Mouse (Mus musculus) ES-CJ7 (cell line): ENCODE data around the gene C5ar2.
"Not testable (repeated sequence)": the region's sequence is repeated elsewhere in the genome, so short reads cannot be mapped to it uniquely, and the experiment has no call there.

ENCODE experiments used
- DNase-seq: peaks from one replicate; pipeline ENCODE4 v3.0.0; 2011; ENCODE audit warnings: low read depth, low spot score

C5ar2 gene

DNA sequence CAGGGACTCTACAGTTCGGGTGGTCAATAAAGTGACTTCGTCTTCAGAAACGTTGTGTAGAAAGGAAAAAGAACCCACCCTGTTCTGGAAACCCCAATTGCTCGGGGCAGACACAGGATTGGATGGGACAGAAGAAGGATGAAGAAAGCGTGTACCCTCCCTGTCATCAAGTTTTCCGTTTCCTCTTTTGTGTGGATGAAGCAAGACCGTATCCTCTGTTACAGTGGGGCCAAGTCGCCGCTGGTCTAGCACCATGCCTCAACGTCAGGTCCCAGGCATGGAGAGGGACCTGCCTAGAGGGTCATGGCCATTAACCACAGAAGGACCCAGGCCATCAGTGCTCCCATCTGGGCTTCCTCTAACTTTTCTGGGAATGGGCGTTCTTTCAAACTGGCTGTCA, 13.9 kb upstream of the C5ar2 start:
- DNase-seq, result no peak

DNA sequence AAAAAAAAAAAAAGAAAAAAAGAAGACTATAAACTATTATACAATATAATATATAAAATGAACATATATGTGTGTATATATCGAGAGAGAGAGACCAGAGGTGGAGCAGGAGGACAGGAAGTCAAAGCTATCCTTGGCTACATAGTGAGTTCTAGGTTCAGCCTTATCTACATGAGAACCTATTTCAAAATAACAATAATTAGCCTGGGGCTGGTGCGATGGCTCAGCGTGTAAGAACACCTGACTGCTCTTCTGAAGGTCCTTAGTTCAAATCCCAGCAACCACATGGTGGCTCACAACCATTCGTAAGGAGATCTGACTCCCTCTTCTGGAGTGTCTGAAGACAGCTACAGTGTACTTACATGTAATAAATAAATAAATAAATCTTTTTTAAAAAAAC, 12.0 kb upstream of the C5ar2 start:
- not testable (repeated sequence) for DNase-seq

DNA sequence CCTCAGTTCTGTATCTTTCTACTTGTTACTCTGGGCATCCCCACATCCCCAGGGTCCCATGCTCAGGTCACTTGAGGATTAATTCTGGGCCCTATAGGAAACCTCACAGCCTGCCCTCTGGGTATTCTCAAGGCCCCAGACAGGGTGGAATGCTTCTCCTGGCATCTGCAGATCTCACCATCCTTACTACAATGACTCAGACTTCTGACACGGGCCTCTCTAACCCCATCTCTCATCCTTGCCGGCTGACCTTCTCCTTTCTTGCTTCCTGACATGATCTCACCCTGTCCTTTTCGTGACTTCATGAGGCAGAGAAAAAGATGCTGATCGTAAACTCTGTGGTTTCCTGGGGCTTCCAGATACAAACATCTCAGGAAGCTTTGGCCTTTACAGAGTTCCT, 10.2 kb upstream of the C5ar2 start:
- no peak for DNase-seq

DNA sequence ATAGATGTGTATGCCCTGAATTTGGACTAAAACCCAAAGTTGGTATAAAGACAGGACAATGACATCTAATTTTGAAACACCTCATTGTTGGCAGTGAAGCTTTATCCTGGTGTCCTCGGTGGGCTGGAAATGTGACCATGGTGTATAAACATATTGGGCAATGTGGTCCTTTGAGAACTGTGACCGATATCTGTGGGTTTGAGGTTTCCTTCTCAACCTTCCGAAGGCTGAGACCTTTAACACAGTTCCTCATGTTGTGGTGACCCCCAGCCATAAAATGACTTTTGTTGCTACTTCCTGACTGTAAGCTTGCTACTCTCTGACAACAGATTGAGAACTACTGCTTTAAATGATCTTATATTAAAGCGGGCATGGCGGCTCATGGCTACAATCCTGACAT, 6.7 kb upstream of the C5ar2 start:
- DNase-seq, result no peak

DNA sequence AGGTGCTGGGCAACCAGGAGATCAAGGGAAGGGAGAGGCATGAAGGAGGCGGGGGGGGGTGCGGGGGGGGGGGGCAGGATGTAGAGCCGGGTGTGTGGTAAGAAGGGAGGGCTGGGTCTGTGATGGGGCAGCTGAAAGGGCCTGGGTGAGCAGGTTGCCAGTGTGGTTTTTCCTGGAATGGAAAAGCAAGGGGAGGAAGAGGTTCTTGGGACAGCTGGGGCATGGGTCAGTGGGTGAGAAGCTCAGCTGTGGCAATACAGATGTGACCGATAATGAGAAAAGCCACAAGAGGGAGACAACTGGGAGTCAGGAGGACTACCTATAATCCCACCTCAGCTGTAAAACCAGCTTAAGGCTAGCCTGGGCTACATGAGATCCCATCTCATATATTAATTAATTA, 2.0 kb upstream of the C5ar2 start:
- DNase-seq, result no peak

DNA sequence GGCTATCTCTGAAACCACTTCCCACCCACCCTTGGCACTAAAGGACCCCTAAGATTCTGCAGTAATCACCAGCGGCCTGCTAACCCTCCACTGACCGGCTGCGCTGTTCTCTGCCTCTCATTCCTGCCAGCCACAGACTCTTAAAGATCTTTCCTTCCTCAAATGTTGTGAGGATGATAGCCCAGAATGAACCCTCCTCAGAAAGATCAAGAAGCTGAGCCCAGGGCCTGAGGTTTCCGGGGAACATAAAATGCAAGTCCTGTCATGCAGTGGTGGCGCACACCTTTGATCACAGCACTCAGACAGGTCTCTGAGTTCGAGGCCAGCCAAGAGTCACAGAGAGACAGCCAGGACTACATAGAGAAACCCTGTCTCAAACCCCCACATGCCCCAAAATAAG, 1.8 kb downstream of the C5ar2 start:
- no peak for DNase-seq

DNA sequence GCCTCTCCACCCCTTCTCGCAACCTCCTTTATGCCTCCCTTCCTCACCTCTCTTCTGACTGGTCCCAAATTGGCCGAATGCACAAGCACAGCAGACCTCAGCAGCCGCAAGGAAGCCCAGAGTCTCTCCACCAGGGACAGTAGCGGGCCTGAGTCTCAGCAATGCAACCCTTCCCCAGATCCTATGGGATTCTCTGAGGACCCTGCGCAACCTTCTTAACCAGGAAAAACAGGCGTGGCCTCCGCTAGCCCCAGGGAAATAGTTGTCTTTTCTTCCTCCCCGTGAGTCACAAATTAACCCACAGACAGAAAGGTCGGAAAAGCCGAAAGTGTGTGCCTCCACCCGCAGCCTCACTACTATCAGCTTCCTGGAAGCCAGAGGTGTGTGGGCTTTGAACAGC, 2.2 kb downstream of the C5ar2 start:
- DNase-seq, result peak; percentile 62

DNA sequence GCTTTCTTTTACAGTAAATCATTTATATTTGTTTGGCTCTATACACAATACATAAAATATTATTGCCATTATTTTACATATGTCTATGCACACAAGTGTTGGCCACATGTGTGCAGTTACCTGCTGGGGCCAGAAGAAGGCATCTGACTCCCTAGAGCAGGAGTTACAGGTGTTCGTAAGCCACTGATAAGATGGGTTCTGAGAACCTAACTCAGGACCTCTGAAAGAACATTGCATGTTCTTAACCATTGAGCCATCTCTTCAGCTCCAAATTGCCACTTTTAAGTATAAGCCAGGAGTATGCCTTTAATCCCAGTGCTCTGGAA, 3.0 kb downstream of the C5ar2 start:
- DNase-seq, result no peak

DNA sequence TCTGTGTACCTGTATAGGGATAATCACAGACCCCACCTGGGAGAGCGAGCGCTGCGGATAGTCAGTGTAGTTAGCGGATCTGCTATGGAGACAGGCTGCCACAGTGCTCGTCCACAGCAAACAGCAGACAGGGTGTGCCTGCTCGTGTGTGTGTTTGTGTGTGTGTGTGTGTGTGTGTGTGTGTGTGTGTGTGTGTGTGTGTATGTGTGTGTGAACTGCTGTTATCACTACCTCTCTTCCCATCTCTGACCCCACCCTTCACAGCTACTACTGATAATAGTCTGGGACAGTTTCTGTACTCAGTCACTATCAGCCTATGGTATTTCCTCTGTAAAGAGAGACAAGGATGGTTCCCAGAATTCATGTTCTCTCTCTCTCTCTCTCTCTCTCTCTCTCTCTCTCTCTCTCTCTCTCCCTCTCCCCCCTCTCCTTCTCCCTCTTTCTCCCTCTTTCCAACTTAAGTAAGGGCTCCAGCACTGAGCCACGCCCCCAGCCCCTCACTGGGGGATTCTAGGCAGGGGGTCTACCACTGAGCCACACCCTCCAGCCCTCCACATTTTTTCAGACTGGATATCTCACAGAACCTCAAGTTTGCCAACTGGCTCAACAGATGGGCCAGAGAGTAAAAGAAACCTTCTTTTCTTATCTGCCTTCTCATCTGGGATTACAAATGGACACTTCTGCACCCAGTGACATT, 3.5 kb downstream of the C5ar2 start:
- DNase-seq, result no peak

DNA sequence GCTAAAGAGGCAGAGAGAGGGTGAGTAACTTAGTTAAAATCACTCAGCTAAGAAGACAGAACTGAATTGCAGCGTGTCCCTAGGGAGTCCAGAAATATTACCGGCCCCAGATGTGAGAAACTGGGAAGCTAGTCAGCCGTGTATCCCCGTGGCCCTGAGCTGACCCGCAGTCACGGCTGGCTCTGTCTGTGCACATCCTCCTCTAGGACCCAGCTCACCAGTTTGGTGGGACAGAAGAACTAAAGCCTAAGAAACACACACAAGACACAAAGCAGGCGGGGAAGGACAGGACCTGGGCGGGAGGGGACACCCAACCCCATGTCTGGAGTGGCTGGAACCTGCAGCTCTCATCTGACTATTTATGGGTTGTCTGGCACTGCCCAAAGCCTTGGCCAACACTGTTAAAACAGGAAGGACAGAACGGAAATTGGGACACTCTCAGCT, 4.4 kb downstream of the C5ar2 start:
- no peak for DNase-seq

DNA sequence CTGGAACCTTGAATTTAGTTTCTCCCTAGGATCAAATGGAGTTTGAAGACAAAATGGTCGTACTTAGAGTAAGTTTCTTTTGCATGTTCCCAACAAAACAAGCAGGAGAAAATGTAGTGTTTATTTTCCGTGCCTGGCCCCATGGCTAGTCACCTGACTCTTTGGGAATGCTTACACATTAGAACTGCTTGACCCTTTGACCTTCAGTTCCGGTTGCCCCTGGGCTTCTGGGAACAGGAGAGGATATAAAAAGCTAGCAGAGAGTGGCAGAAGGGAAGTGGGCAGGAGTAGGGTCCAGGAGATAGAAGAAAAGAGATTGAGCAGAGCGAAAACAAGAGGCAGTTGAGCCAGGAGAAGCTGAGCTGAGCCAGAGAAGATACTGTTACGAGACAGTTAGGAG, 14.1 kb downstream of the C5ar2 start:
- peak; percentile 66 for DNase-seq

DNA sequence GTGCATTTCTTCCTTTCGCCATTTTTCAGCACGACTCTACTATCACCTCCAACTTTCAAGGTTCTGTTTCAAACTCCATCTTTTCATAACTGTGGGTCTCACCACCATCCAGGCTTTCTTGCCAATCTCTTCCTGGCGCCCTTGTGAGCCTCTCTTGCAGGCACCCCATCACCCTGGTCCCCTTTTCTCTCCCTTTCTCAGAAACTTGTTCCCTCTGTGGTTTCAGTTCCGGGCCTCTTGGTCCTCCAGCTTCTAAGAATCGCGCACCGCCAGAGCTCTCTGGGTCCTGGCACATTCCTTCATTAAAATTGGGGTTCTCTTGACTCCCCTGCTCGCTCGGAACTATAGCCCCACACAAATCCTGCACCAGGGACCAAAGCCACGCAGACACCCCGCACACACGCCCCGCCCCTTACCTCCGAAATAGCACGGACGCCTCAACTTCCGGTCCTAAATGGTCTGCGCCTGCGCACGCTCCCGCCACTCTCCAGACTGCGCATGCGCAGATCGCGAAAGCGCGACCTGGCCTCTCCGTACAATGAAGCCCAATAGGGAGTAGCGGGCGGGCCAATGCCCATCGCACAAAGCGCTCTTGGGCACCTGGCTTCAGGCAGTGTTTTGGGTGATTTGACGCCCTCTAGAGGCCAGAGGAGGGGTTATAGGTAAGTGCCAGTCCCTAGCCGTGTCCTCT, 22.2 kb downstream of the C5ar2 start, which contains the start of gene Dhx34:
Gene Dhx34, minus strand, starts transcription at position 456 of the 691 bp plus-strand sequence.
- peak; percentile 99 for DNase-seq

DNA sequence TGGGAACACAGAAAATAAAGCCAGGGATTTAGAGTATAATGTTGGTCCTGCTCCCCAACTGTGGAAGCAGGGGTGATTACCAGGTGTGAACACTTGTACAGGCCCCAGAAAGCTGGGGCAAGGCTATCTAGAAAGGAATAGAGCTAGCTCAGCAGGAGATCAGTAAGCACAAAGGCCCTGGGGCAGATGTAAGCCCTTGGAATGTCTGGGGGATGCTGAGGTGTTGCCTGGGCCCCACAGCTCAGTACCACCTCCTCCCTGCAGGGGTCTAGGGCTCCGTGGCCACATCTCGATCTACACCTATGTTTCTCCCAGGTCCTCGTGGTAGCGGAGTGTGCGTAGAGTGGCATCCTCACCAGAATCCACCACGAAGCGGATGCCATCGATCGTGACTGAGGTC, 30.0 kb downstream of the C5ar2 start:
- peak; percentile 51 for DNase-seq

DNA sequence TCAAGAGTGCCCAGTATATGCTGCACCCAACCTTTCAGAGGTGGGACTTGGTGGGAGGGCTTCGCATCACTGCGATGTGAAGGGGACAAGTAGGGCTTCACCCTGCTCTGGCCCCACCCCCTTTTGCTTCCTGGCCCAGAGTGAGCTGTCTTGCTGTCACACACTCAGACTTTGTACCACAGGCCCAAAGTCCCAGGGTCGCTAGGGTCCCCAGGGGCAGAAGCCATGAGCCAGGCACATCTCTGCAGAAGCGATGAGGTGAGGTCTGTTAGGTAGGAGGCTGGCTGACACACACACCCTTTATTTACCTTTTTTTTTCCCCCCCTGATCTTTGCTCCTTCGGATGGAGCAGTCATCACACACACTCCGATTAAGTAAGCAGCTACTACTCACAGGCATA, 30.8 kb downstream of the C5ar2 start:
- no peak for DNase-seq

DNA sequence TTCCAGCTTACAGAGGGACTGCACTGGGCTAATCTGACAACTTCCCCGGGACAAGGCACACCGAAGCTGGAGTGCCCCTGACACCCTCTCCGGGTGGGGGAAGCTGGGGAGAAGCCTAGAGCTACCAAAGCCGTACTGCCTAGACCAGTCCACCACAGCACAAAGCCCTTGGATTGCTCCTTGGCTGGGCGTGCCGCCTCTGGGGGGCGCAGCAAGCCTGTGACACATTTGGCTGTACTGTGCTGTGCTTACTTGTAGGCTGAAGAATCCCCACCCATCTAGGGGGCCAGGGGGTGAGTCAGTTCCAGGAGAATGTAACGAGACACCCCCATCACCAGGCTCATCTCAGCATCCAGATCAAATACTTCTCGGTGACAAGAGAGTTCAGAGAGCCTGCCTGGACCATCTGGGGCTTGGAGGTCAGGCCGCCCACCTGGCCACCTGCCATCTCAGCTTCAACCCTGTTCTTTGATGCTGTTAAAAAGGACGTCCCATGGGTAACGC, 33.0 kb downstream of the C5ar2 start:
- DNase-seq, result no peak

DNA sequence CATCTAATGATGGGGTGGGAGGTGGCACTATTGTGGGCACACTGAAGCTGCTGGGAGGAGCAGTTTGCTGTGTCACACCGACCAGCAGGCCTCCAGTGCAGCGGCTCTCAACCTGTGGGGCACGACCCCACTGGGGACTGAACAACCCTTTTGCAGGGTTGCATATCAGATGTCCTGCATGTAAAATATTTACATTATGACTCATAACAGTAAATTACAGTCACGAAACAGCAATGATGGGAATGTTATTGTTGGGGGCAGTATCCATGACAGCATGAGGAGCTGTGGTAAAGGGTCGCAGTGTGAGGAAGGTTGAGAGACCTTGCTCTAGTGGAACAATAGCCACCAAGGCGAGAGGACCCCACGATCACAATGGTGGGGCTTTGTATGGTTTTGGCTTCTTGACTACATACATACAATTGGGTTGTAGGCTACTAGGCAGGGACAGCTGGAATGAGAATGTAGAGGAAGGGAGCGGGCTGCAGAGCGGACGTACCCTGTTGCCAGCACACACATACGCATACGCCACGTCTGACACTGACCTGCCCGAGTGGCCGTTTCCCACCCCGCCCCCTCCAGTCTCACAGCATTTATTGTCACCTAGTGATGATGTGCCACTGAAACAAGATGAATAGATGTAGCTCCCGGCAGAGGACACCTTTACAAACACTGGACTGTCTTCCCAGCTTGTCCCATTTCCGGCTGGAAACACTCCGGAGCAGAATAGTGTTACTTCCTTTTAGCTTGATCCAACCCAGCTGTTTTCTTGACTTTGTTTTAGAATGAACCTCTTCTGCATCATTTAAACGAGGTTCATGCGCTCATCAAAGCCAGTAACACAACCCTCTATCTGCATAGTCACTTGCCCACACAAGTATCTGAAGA, 34.9 kb downstream of the C5ar2 start:
- DNase-seq, result no peak

DNA sequence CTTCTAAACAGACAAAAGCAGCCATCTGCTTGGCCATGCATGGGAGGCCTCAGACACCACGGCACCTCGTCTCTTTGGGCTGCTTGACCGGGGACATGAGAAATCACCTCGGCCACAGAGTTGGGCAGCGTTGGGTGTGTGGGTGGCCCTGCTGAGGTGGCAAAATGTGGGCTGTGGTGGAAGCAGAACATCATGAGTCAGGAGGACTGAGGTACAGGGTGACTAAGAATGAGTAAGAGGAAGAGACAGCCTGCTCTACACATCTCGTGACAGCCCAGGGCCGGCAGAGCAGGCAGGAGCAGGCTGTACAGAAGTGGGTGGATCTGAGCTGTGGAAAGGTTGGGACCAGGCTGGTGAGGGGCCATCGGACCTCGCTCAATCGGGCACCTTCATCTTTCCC, 36.5 kb downstream of the C5ar2 start:
- DNase-seq, result no peak

DNA sequence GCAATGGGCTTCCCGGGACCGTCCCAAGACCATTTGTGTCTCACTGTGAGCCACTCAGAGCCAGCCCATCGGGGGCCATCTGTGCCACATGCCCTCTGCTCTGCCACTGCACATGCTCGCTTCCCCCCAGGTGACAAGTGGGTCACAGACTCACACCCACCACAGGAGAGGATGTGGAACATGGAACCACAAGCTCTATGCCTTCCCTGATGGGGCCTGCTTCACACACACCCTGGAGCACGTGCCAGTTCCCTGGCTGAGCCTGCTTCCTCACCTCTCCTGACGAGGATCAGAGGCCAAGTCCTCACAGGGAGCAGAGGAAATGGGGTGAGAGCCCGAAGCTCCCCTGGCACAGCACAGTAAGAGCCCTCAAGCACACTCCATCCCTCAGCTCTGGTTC, 36.9 kb downstream of the C5ar2 start:
- DNase-seq, result no peak

DNA sequence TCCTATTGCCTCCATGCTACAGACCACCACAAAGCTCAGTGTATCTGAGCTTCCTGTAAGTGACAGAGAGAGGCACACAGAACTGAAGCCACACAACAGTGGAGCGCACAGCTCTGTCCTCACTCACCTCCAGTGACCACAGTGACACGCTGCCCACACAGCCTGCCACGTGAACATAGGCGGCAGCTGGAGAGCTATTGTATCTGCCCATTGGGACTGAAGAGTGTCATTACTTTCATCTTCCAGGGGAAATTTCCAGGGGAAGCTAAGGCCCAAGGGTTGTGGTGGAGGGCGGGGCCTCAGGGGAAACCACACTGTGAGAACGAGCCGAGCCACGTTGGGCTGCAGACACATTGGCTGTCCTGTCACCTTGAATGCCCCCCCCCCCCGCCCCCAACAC, 39.2 kb downstream of the C5ar2 start:
- DNase-seq, result no peak

DNA sequence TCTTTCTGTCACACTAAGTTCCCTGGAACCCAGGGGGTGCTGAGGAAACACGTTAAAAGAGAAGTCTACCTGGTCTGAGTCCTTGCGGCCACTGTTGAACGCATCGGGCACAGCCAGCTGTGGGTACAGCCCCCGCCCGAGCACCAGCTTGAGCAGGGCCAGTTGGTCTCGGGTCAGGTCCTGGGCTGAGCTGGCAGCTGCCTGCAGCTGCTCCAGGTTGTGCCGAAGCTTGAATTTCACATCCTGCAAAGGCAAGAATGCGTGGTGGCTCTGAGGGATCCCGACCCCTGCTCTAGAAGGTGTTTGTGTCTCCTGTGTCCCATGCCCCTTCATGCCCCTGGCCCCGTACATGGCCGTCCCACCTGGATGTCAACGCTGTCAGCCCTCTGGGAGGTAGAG, 40.5 kb downstream of the C5ar2 start:
- DNase-seq, result no peak

DNA sequence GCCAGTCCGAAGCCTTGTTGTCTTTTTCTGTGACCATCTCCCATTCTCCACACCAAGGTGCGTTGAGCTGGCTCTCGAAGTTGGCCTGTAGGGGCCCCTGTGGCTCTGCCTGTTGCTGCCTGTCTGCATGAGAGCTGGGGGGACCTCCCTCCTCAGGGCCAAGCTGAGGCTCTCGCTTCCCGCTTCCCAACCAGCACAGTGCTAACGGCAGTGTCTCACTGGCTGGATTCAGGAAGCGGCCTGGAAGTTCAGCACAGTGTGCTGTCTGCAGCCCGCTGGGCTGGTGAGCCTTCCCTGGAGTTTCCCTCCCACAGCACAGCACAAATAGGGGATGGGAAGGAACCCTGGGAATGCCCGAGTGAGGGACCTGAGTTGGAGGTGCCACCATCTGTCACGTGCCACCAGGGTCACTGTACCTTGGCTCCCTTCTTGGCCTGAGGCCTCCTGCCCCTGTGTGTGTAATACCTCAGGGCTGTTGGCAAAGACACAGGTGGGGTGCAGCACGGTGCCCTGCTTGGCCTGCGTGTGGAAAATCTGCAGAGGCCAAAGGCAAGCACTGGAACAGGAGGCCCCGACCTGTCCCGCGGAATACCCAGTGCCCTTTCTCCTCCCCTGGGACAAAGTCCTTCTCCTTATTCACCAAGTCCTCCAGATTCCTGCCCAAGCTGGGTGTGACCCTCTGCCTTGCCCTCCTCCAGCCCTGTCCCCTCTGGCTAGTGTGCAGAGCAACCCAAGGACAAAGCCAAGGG, 41.0 kb downstream of the C5ar2 start:
- DNase-seq, result no peak

DNA sequence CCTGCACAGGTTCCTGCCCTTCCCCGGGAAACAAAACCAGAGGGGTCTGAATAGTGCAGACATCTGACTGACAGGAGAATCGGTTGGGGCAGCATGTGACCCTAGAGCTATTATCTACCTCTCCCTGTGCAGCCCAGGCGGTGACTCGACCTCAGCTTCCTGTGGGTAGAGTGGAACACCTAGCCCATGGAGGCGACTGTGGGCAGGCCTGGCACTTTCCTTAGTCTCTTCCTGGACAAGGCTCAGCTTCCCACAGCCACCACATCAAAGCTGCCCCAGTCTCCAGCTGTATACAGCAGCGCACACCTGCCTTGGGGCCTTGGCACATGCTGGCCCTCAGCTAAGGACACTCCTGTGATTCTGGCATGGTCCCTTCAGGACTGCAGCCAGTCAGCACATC, 42.8 kb downstream of the C5ar2 start:
- no peak for DNase-seq
